Mouse (Mus musculus) gastrocnemius, adult 8-10 months (tissue): ENCODE results near the gene B4galt4. TPM values are rescaled to one million over a fixed set of nuclear protein-coding genes. Genes with fewer than 3 reads are reported as not detected.
"Not testable (repeated sequence)": the region's sequence is repeated elsewhere in the genome, so short reads cannot be mapped to it uniquely, and the experiment has no call there.

ENCODE experiments used
- DNase-seq, 2 experiments: peaks; one replicate each; pipeline ENCODE4 v3.0.0; 2022; ENCODE audit warnings: low spot score in 2 of 2
- total RNA-seq, 4 experiments: library from RNA; stranded (reverse); gene quantifications; 2 replicates each; pipeline ENCODE4 v1.2.4; 2022

Gene B4galt4
- total RNA-seq, 4 experiments from 2014 or later: 2.3 to 3.5 (median 2.9) TPM

- DNase-seq: no peak
These were observed 25.7 kb downstream of the B4galt4 start for GRCm38 (mm10) chr16:38767761-38768160.

- DNase-seq: no peak
These were observed 26.3 kb downstream of the B4galt4 start for GRCm38 (mm10) chr16:38768386-38768785.

- no peak for DNase-seq
These were observed 27.5 kb downstream of the B4galt4 start for GRCm38 (mm10) chr16:38769529-38769928.

GRCm38 (mm10) chr16:38771145-38771544 is 29.1 kb downstream of the B4galt4 start:
- DNase-seq: no peak

GRCm38 (mm10) chr16:38772906-38773496 is 30.9 kb downstream of the B4galt4 start:
- no peak for DNase-seq

GRCm38 (mm10) chr16:38774964-38775746 is 33.1 kb downstream of the B4galt4 start:
- no peak for DNase-seq

GRCm38 (mm10) chr16:38776342-38776741 is 34.3 kb downstream of the B4galt4 start:
- DNase-seq: no peak

GRCm38 (mm10) chr16:38780960-38781572 is 39.0 kb downstream of the B4galt4 start:
- no peak for DNase-seq

- no peak for DNase-seq
These were observed 39.9 kb downstream of the B4galt4 start for GRCm38 (mm10) chr16:38781946-38782345.

- no peak for DNase-seq
These were observed 40.5 kb downstream of the B4galt4 start for GRCm38 (mm10) chr16:38782524-38783067.

GRCm38 (mm10) chr16:38785301-38785700 is 43.2 kb downstream of the B4galt4 start:
- no peak for DNase-seq

- DNase-seq: no peak
These were observed 47.0 kb downstream of the B4galt4 start for GRCm38 (mm10) chr16:38789016-38789415.

- no peak for DNase-seq
These were observed 47.9 kb downstream of the B4galt4 start for GRCm38 (mm10) chr16:38789966-38790365.

- DNase-seq: no peak
These were observed 51.1 kb downstream of the B4galt4 start for GRCm38 (mm10) chr16:38793120-38793519.

- no peak for DNase-seq
These were observed 56.9 kb downstream of the B4galt4 start for GRCm38 (mm10) chr16:38798957-38799450.

- DNase-seq: no peak
These were observed 58.0 kb downstream of the B4galt4 start, which contains the start of gene Upk1b for GRCm38 (mm10) chr16:38800091-38800490. Upk1b (minus strand) TSS chr16:38800328.

- not testable (repeated sequence) for DNase-seq
These were observed 65.7 kb downstream of the B4galt4 start for GRCm38 (mm10) chr16:38807796-38808195.

GRCm38 (mm10) chr16:38810196-38810595 is 68.1 kb downstream of the B4galt4 start:
- DNase-seq: no peak

GRCm38 (mm10) chr16:38812521-38812920 is 70.5 kb downstream of the B4galt4 start:
- DNase-seq: peak; percentile 22 to 30
